Mouse (Mus musculus): ENCODE measurements at regions not wholly inside any gene's neighbourhood (a gene's known extent, or its start where the extent isn't known, plus 50 kb on each side); places are given as distances from the start of the nearest gene placed in this dataset.
"Not testable (repeated sequence)": the region's sequence is repeated elsewhere in the genome, so short reads cannot be mapped to it uniquely, and the experiment has no call there.

GRCm38 (mm10) chr8:20436956-20437355 is 73.9 kb upstream of the Gm15319 start:
- DNase-seq: peak; percentile 17

- not testable (repeated sequence) for DNase-seq
Measured at GRCm38 (mm10) chr8:20433236-20433635, 70.2 kb upstream of the Gm15319 start.

- not testable (repeated sequence) for DNase-seq
Measured at GRCm38 (mm10) chr8:20429469-20429868, 66.5 kb upstream of the Gm15319 start.

- DNase-seq: not testable (repeated sequence)
Measured at GRCm38 (mm10) chr8:20424903-20425222, 61.9 kb upstream of the Gm15319 start.

GRCm38 (mm10) chr8:20424104-20424902 is 61.3 kb upstream of the Gm15319 start:
- peak; percentile 100 for DNase-seq

- not testable (repeated sequence) for DNase-seq
Measured at GRCm38 (mm10) chr8:20420807-20421206, 57.8 kb upstream of the Gm15319 start.

Data from thymus, postnatal 25 days (tissue).